Mouse (Mus musculus) midbrain, postnatal 0 days (tissue): ENCODE data around the gene Extl2. TPM values are rescaled to one million over a fixed set of nuclear protein-coding genes. Genes with fewer than 3 reads are reported as not detected.
A peak's percentile ranks its signal among the peaks of the same experiment; 100 is the strongest.

ENCODE experiments used
- ATAC-seq: fragments of 200-750 bp; cut with Nextera tagmentation; 2 replicates; pipeline ENCODE4 v1.8.0; 2017; ENCODE audit warnings: moderate number of reproducible peaks, mild to moderate bottlenecking, moderate TSS enrichment, moderate library complexity; ENCODE audit not compliant: low FRiP score
- DNase-seq: peaks from one replicate; pipeline ENCODE4 v3.0.0-alpha.2; 2015; ENCODE audit warnings: low spot score
- H3K27ac ChIP-seq: fragments of 300-500 bp; sonication (generic); 2 replicates; pipeline ENCODE4 v1.5.1; 2014; ENCODE audit warnings: low read depth, mild to moderate bottlenecking, low read length, mixed read lengths
- H3K27me3 ChIP-seq: fragments of 300-500 bp; sonication (generic); 2 replicates; pipeline ENCODE4 v1.6.1; 2014; ENCODE audit warnings: low read length, control low read depth, mixed read lengths; ENCODE audit not compliant: insufficient read depth
- H3K36me3 ChIP-seq: fragments of 300-500 bp; sonication (generic); 2 replicates; pipeline ENCODE4 v1.6.1; 2014; ENCODE audit warnings: low read length, control low read depth, mixed read lengths; ENCODE audit not compliant: insufficient read depth
- H3K4me1 ChIP-seq: fragments of 300-500 bp; sonication (generic); 2 replicates; pipeline ENCODE4 v1.6.1; 2014; ENCODE audit warnings: mild to moderate bottlenecking, control low read depth, antibody characterized with exemption, low read length, mixed read lengths; ENCODE audit not compliant: insufficient read depth
- H3K4me2 ChIP-seq: fragments of 300-500 bp; sonication (generic); 2 replicates; pipeline ENCODE4 v1.6.1; 2014; ENCODE audit warnings: low read depth, mild to moderate bottlenecking, low read length, mixed read lengths; ENCODE audit not compliant: poor library complexity, severe bottlenecking
- H3K4me3 ChIP-seq: fragments of 300-500 bp; sonication (generic); 2 replicates; pipeline ENCODE4 v1.5.1; 2014; ENCODE audit warnings: low read depth, mild to moderate bottlenecking, low read length, moderate library complexity
- H3K9ac ChIP-seq: fragments of 300-500 bp; sonication (generic); replicated peaks from 2 replicates; pipeline ENCODE4 v1.6.1; 2014; ENCODE audit warnings: mild to moderate bottlenecking, low read length, moderate library complexity, mixed read lengths; ENCODE audit not compliant: poor library complexity, severe bottlenecking
- H3K9me3 ChIP-seq: fragments of 300-500 bp; sonication (generic); 2 replicates; pipeline ENCODE4 v1.6.1; 2016; ENCODE audit warnings: low read length, control low read depth
- CTCF ChIP-seq: IDR thresholded peaks from 2 replicates; pipeline ENCODE4 v1.5.1; 2016; ENCODE audit warnings: antibody characterized with exemption, mild to moderate bottlenecking
- WGBS: fragments of 180-500 bp; shearing (Covaris S2); extraction: QIAGEN DNeasy Blood & Tissue Kit; methylation state at CpG from one replicate; pipeline ENCODE4 v1.1.7; 2014; 5-methylcytosine and 5-hydroxymethylcytosine counted together
- polyA plus RNA-seq: library from polyadenylated mRNA; unstranded; fragments of >200 nt; fragmentation: Nextera tagmentation; extraction: Ambion mirVana; gene quantifications from 2 replicates; pipeline ENCODE4 v1.2.1, GENCODE M21; 2015
- total RNA-seq: library from RNA; depleted of rRNA; stranded (reverse); fragments of >200 nt; gene quantifications from 2 replicates; pipeline ENCODE4 v1.2.3, GENCODE M21; 2014

Extl2 gene
- total and polyA plus RNA-seq, 2 experiments from 2014 or later, result 34.7 to 35.7 TPM

- DNase-seq (peak; percentile 40), ATAC-seq (no peak)
- TF ChIP-seq CTCF, result no peak
Observed at GRCm38 (mm10) chr3:116047034-116047433, 39.8 kb downstream of the Extl2 start.

GRCm38 (mm10) chr3:116057078-116057477 lies 49.8 kb downstream of the Extl2 start:
- Histone ChIP-seq H3K4me1 (no peaks in the 10 kb centered on the region), H3K9me3 (no peaks in the 10 kb centered on the region), H3K36me3 (no peaks in the 10 kb centered on the region), H3K4me3 (no peak overlapping the region), H3K27ac (no peak overlapping the region), H3K9ac (no peak overlapping the region), H3K27me3 (no peaks in the 10 kb centered on the region), H3K4me2 (no peak overlapping the region)
- peak; percentile 20; the same call in 1 of the 2 replicates for TF ChIP-seq CTCF
- ATAC-seq (no peak), DNase-seq (no peak)
- WGBS, result 57% methylated on average over 6 of the region's 6 CpGs

More at GRCm38 (mm10) chr3:116047034-116047433, 39.8 kb downstream of the Extl2 start:
- H3K36me3 ChIP-seq, result no peaks in the 10 kb centered on the region
- WGBS, result 22% methylated on average over 5 of the region's 5 CpGs
- no peak overlapping the region for H3K4me2 ChIP-seq
- no peak overlapping the region for H3K9ac ChIP-seq
- no peaks in the 10 kb centered on the region for H3K27me3 ChIP-seq
- no peaks in the 10 kb centered on the region for H3K9me3 ChIP-seq
- no peaks in the 10 kb centered on the region for H3K4me1 ChIP-seq
- no peak overlapping the region for H3K4me3 ChIP-seq
- H3K27ac ChIP-seq, result no peak overlapping the region

GRCm38 (mm10) chr3:116060320-116060719 lies 53.1 kb downstream of the Extl2 start:
- no peak for DNase-seq
- no peak for TF ChIP-seq CTCF
- H3K27me3 ChIP-seq, result no peaks in the 10 kb centered on the region
- H3K27ac ChIP-seq, result no peak overlapping the region
- no peak overlapping the region for H3K9ac ChIP-seq
- no peak overlapping the region for H3K4me2 ChIP-seq
- H3K4me1 ChIP-seq, result no peaks in the 10 kb centered on the region
- no peaks in the 10 kb centered on the region for H3K36me3 ChIP-seq
- no peak overlapping the region for H3K4me3 ChIP-seq
- no peak for ATAC-seq
- no peaks in the 10 kb centered on the region for H3K9me3 ChIP-seq
- WGBS, result 57% methylated on average over 5 of the region's 5 CpGs

GRCm38 (mm10) chr3:116062141-116062540 lies 54.9 kb downstream of the Extl2 start:
- H3K9ac ChIP-seq, result no peak overlapping the region
- 91% methylated on average over 2 of the region's 2 CpGs for WGBS

GRCm38 (mm10) chr3:116072584-116072983 lies 65.3 kb downstream of the Extl2 start:
- no peak for TF ChIP-seq CTCF
- no peaks in the 10 kb centered on the region for H3K9me3 ChIP-seq
- no peak overlapping the region for H3K9ac ChIP-seq
- no peaks in the 10 kb centered on the region for H3K27me3 ChIP-seq
- no peaks in the 10 kb centered on the region for H3K4me1 ChIP-seq
- no peak overlapping the region for H3K27ac ChIP-seq
- DNase-seq, result no peak
- no peak overlapping the region for H3K4me3 ChIP-seq
- WGBS, result 78% methylated on average over 2 of the region's 2 CpGs
- no peak overlapping the region for H3K4me2 ChIP-seq
- no peak for ATAC-seq
- no peaks in the 10 kb centered on the region for H3K36me3 ChIP-seq

More at GRCm38 (mm10) chr3:116062141-116062540, 54.9 kb downstream of the Extl2 start:
- TF ChIP-seq CTCF, result no peak
- Histone ChIP-seq H3K4me3 (no peak overlapping the region), H3K4me1 (no peaks in the 10 kb centered on the region), H3K27me3 (no peaks in the 10 kb centered on the region), H3K36me3 (no peaks in the 10 kb centered on the region), H3K27ac (no peak overlapping the region), H3K4me2 (no peak overlapping the region), H3K9me3 (no peaks in the 10 kb centered on the region)
- DNase-seq, result no peak
- no peak for ATAC-seq

- Histone ChIP-seq H3K9ac (no peak overlapping the region), H3K9me3 (no peaks in the 10 kb centered on the region), H3K4me3 (no peak overlapping the region), H3K27ac (no peak overlapping the region), H3K36me3 (no peaks in the 10 kb centered on the region), H3K4me1 (no peaks in the 10 kb centered on the region), H3K4me2 (no peak overlapping the region), H3K27me3 (no peaks in the 10 kb centered on the region)
- WGBS, result 92% methylated on average over 2 of the region's 2 CpGs
- no peak for TF ChIP-seq CTCF
- ATAC-seq (no peak), DNase-seq (no peak)
Observed at GRCm38 (mm10) chr3:116076739-116077138, 69.5 kb downstream of the Extl2 start.
